10 mouse cellular contexts compared by ENCODE assay signal in genomic region chr12:54316980-54317471, GRCm38 (mm10).
DNase-seq lines count a peak whose midpoint lies in the region; ATAC-seq and TF ChIP-seq lines count a peak whose summit lies in the region.
"Had no signal": no experiment of that assay in that cellular context is flagged by ENCODE, and none has a peak within 500 bp of the region (broad histone marks: within the 10 kb centered on the region; RNA-seq: fewer than 3 reads in every experiment).

No protein-coding gene starts in this region.

- no peak overlapping the region for H3K27ac ChIP-seq in heart, adult 2 months
- no peak overlapping the region for H3K27ac ChIP-seq in hindbrain, embryonic 12.5 days
- H3K27ac ChIP-seq in cerebellum, adult 2 months (ENCODE audit: insufficient read depth, low read length) = no peak overlapping the region

- H3K9me3 ChIP-seq in hindbrain, embryonic 12.5 days (replicated peaks) = no peaks in the 10 kb centered on the region; the same call in 1 of the 2 replicates

- peak; percentile 15 to 23 for DNase-seq in heart, adult 2 months
- DNase-seq in heart, adult 8-10 months (ENCODE audit: low spot score) = no peak
- peak; percentile 75 for DNase-seq in embryo, embryonic 10 days (ENCODE audit: low spot score)
- DNase-seq in thymus, postnatal 14 days = peak; percentile 59
- no peak for DNase-seq in cerebellum, adult 2 months
- DNase-seq in right cerebral cortex, postnatal 10 days (ENCODE audit: low spot score in 2 of 2) = no peak

- H3K79me2 ChIP-seq in heart, adult 2 months (replicated peaks; ENCODE audit: control insufficient read depth, insufficient read depth, low read length) = no peaks in the 10 kb centered on the region

- H3K4me1 ChIP-seq in heart, adult 2 months (ENCODE audit: control insufficient read depth, insufficient read depth, low read length) = peaks cover 3% of the 10 kb centered on the region
- peaks cover 20% of the 10 kb centered on the region for H3K4me1 ChIP-seq in hindbrain, embryonic 12.5 days
- H3K4me1 ChIP-seq in cerebellum, adult 2 months (ENCODE audit: control insufficient read depth, insufficient read depth, low read length) = no peaks in the 10 kb centered on the region

- H3K4me2 ChIP-seq in hindbrain, embryonic 12.5 days (replicated peaks) = peak overlapping the region; percentile 43

- no peaks in the 10 kb centered on the region for H3K36me3 ChIP-seq in heart, adult 2 months (ENCODE audit: control insufficient read depth, insufficient read depth, low read length)
- H3K36me3 ChIP-seq in hindbrain, embryonic 12.5 days = no peaks in the 10 kb centered on the region

- H3K27me3 ChIP-seq in heart, adult 2 months (ENCODE audit: control insufficient read depth, insufficient read depth, low read length) = no peaks in the 10 kb centered on the region
- H3K27me3 ChIP-seq in hindbrain, embryonic 12.5 days = peaks cover 14% of the 10 kb centered on the region
- H3K27me3 ChIP-seq in cerebellum, adult 2 months (ENCODE audit: control insufficient read depth, insufficient read depth, low read length) = no peaks in the 10 kb centered on the region
- H3K27me3 ChIP-seq: Patski had no signal

- no peak overlapping the region for H3K9ac ChIP-seq in heart, adult 2 months (ENCODE audit: low read depth, low read length)
- peak overlapping the region; percentile 38; the same call in 1 of the 2 replicates for H3K9ac ChIP-seq in hindbrain, embryonic 12.5 days

- no peak for TF ChIP-seq EP300 in heart, adult 2 months (IDR thresholded peaks at IDR 0.05; ENCODE audit: insufficient read depth, low read depth, low read length)

- 0 out of 2 replicates have a peak, but pooled peaks have one; percentile 59 for ATAC-seq in hindbrain, embryonic 12.5 days (ENCODE audit: low FRiP score)
- ATAC-seq in megakaryocyte progenitor cell, adult 5-6 weeks (replicated peaks; ENCODE audit: poor library complexity) = 0 out of 2 replicates have a peak, but pooled peaks have one; percentile 40
- ATAC-seq: Patski had no signal

- 11% methylated on average over 16 of the region's 16 CpGs for WGBS in heart, adult 2 months
- 2% methylated on average over 16 of the region's 16 CpGs for WGBS in hindbrain, embryonic 12.5 days
- WGBS in cerebellum, adult 2 months = 28% methylated on average over 16 of the region's 16 CpGs

- intact Hi-C loops in heart, adult 2 months (cut with DNase I) = loop anchor here (10.0 kb wide), 1 partner anchor 88 kb away; no protein-coding TSS in a partner anchor

- H3K4me3 ChIP-seq in heart, adult 2 months = no peak overlapping the region
- H3K4me3 ChIP-seq in hindbrain, embryonic 12.5 days = peak overlapping the region; percentile 13; the same call in 1 of the 2 replicates
- H3K4me3 ChIP-seq in cerebellum, adult 2 months (replicated peaks; ENCODE audit: insufficient read depth, low read depth, low read length) = no peak overlapping the region
- H3K4me3 ChIP-seq: megakaryocyte, embryonic 14.5 days had no signal

- TF ChIP-seq CTCF in heart, adult 2 months (IDR thresholded peaks at IDR 0.05) = no peak
- TF ChIP-seq CTCF in cerebellum, adult 2 months (IDR thresholded peaks at IDR 0.05; ENCODE audit: borderline replicate concordance, insufficient read depth, low read depth, low read length) = no peak

- TF ChIP-seq POLR2A in heart, adult 2 months (IDR thresholded peaks at IDR 0.05; ENCODE audit: insufficient read depth, low read depth, low read length) = no peak
- TF ChIP-seq POLR2A in cerebellum, adult 2 months (IDR thresholded peaks at IDR 0.05; ENCODE audit: borderline replicate concordance, insufficient read depth, low read length) = no peak

Comparison
In these comparisons a context has a peak if more than half of its experiments do, and no peak if none do; other contexts are left out.
1. DNase-seq: peak in heart, adult 2 months (2 of 2), embryo, embryonic 10 days (single experiment) and thymus, postnatal 14 days (single experiment); none in heart, adult 8-10 months (single experiment), cerebellum, adult 2 months (0 of 2) and right cerebral cortex, postnatal 10 days (0 of 2).